Comparison of ENCODE assay signal across 30 mouse cellular contexts in genomic region chr4:43503041-43503440, GRCm38 (mm10). TPM values are rescaled to one million over a fixed set of nuclear protein-coding genes. Genes with fewer than 3 reads are reported as not detected.
DNase-seq lines count a peak whose midpoint lies in the region; ATAC-seq and TF ChIP-seq lines count a peak whose summit lies in the region.
"Had no signal": no experiment of that assay in that cellular context is flagged by ENCODE, and none has a peak within 500 bp of the region (broad histone marks: within the 10 kb centered on the region; RNA-seq: fewer than 3 reads in every experiment).

No protein-coding gene starts in this region.

- no peak overlapping the region for H3K4me2 ChIP-seq in kidney, embryonic 15.5 days
- H3K4me2 ChIP-seq in intestine, embryonic 15.5 days (replicated peaks): peak overlapping the region; percentile 9; the same call in 1 of the 2 replicates
- H3K4me2 ChIP-seq in intestine, postnatal 0 days (replicated peaks; ENCODE audit: low read depth): peak overlapping the region; percentile 13; the same call in 1 of the 2 replicates
- H3K4me2 ChIP-seq: embryonic facial prominence, embryonic 13.5 days; forebrain, embryonic 12.5 days; forebrain, embryonic 15.5 days; heart, embryonic 13.5 days; hindbrain, embryonic 14.5 days had no signal

- H3K27ac ChIP-seq in kidney, embryonic 15.5 days: no peak overlapping the region
- no peak overlapping the region for H3K27ac ChIP-seq in intestine, embryonic 15.5 days
- H3K27ac ChIP-seq in intestine, postnatal 0 days (ENCODE audit: low read depth, low read length): no peak overlapping the region
- H3K27ac ChIP-seq: embryonic facial prominence, embryonic 10.5 days; embryonic facial prominence, embryonic 13.5 days; forebrain, embryonic 12.5 days; forebrain, embryonic 15.5 days; heart, adult 2 months; heart, embryonic 10.5 days; heart, embryonic 13.5 days; hindbrain, embryonic 14.5 days had no signal

- DNase-seq in kidney, adult 18-20 months: peak; percentile 56
- peak; percentile 93 for DNase-seq in kidney, adult 9 months
- DNase-seq in kidney, postnatal 14 days: no peak
- no peak for DNase-seq in urinary bladder, postnatal 36 days (ENCODE audit: low spot score in 2 of 2)
- DNase-seq in Muller cell, postnatal 12 days (ENCODE audit: inconsistent ontology term): no peak
- DNase-seq: adrenal gland, adult 2 months; adrenal gland, postnatal 14 days; B cell, adult 2 months; cerebellum, adult 11 months; cerebellum, adult 2 months; cerebellum, adult 9-11 months; cerebellum, postnatal 25 days; embryo, embryonic 11 days; gastrocnemius, postnatal 25 days; heart, adult 2 months; heart, postnatal 14 days; heart, postnatal 4 days had no signal

- H3K4me3 ChIP-seq in kidney, embryonic 15.5 days (replicated peaks): no peak overlapping the region
- H3K4me3 ChIP-seq in intestine, embryonic 15.5 days (replicated peaks): no peak overlapping the region
- H3K4me3 ChIP-seq in intestine, postnatal 0 days (ENCODE audit: low read depth, low read length): no peak overlapping the region
- H3K4me3 ChIP-seq: embryonic facial prominence, embryonic 10.5 days; embryonic facial prominence, embryonic 13.5 days; erythroblast, embryonic 14.5 days; forebrain, embryonic 12.5 days; forebrain, embryonic 15.5 days; heart, adult 2 months; heart, embryonic 10.5 days; heart, embryonic 13.5 days had no signal

- H3K4me1 ChIP-seq in kidney, embryonic 15.5 days: peaks cover 24% of the 10 kb centered on the region
- peaks cover 33% of the 10 kb centered on the region for H3K4me1 ChIP-seq in intestine, embryonic 15.5 days (replicated peaks)
- no peaks in the 10 kb centered on the region; the same call in none of the 2 replicates for H3K4me1 ChIP-seq in intestine, postnatal 0 days (replicated peaks; ENCODE audit: control insufficient read depth, insufficient read depth, low read length)

- H3K36me3 ChIP-seq in kidney, embryonic 15.5 days: no peaks in the 10 kb centered on the region
- no peaks in the 10 kb centered on the region for H3K36me3 ChIP-seq in intestine, embryonic 15.5 days
- H3K36me3 ChIP-seq in intestine, postnatal 0 days (ENCODE audit: control insufficient read depth, insufficient read depth): no peaks in the 10 kb centered on the region
- H3K36me3 ChIP-seq: embryonic facial prominence, embryonic 10.5 days; embryonic facial prominence, embryonic 13.5 days; forebrain, embryonic 12.5 days; forebrain, embryonic 15.5 days; heart, embryonic 10.5 days; heart, embryonic 13.5 days had no signal

- no peak overlapping the region for H3K9ac ChIP-seq in kidney, embryonic 15.5 days
- no peak overlapping the region for H3K9ac ChIP-seq in intestine, embryonic 15.5 days
- no peak overlapping the region for H3K9ac ChIP-seq in intestine, postnatal 0 days (ENCODE audit: low read depth, low read length)
- H3K9ac ChIP-seq: embryonic facial prominence, embryonic 13.5 days; forebrain, embryonic 12.5 days; forebrain, embryonic 15.5 days; heart, embryonic 13.5 days; hindbrain, embryonic 14.5 days had no signal

- no peak for TF ChIP-seq CTCF in intestine, postnatal 0 days (IDR thresholded peaks at IDR 0.05; ENCODE audit: low read depth)

- ATAC-seq in kidney, embryonic 15.5 days (replicated peaks; ENCODE audit: low FRiP score): no peak
- 0 out of 2 replicates have a peak, but pooled peaks have one; percentile 19 for ATAC-seq in intestine, embryonic 15.5 days
- ATAC-seq in intestine, postnatal 0 days: peak; percentile 20; the same call in 1 of the 2 replicates
- ATAC-seq: forebrain, embryonic 15.5 days had no signal

- H3K27me3 ChIP-seq in kidney, embryonic 15.5 days: peaks cover 9% of the 10 kb centered on the region; the same call in 1 of the 2 replicates
- H3K27me3 ChIP-seq in intestine, embryonic 15.5 days (replicated peaks): no peaks in the 10 kb centered on the region
- no peaks in the 10 kb centered on the region for H3K27me3 ChIP-seq in intestine, postnatal 0 days (replicated peaks; ENCODE audit: control insufficient read depth, insufficient read depth, low read length)

- no peaks in the 10 kb centered on the region for H3K9me3 ChIP-seq in kidney, embryonic 15.5 days (replicated peaks)
- H3K9me3 ChIP-seq in intestine, embryonic 15.5 days: no peaks in the 10 kb centered on the region
- H3K9me3 ChIP-seq in intestine, postnatal 0 days (ENCODE audit: control insufficient read depth): no peaks in the 10 kb centered on the region
- H3K9me3 ChIP-seq: embryonic facial prominence, embryonic 10.5 days; embryonic facial prominence, embryonic 13.5 days; forebrain, embryonic 12.5 days; forebrain, embryonic 15.5 days; G1E; heart, embryonic 10.5 days; heart, embryonic 13.5 days had no signal

- WGBS in kidney, embryonic 15.5 days: 69% methylated on average over 2 of the region's 2 CpGs
- WGBS in intestine, embryonic 15.5 days: 62% methylated on average over 2 of the region's 2 CpGs
- WGBS in intestine, postnatal 0 days: 37% methylated on average over 2 of the region's 2 CpGs

RNA-seq across cellular contexts. Expression of gene Arhgef39, which starts 3.5 kb away (rescaled TPM):
- 40.8 and 45.3 TPM in 2 replicates for polyA plus RNA-seq in kidney, embryonic 15.5 days (2015; fragmentation: Nextera tagmentation; extraction: Ambion mirVana)
- polyA plus RNA-seq in intestine, embryonic 15.5 days (2015; fragmentation: Nextera tagmentation; extraction: Ambion mirVana): 45.2 and 48.6 TPM in 2 replicates
- 10.3 and 12.3 TPM in 2 replicates for polyA plus RNA-seq in intestine, postnatal 0 days (2015; fragmentation: Nextera tagmentation; extraction: Ambion mirVana)

RNA-seq across cellular contexts. Expression of gene Car9, which starts 3.7 kb away (rescaled TPM):
- polyA plus RNA-seq in kidney, embryonic 15.5 days (2015; fragmentation: Nextera tagmentation; extraction: Ambion mirVana): 1.7 and 2.1 TPM in 2 replicates
- 18.0 and 30.0 TPM in 2 replicates for polyA plus RNA-seq in intestine, embryonic 15.5 days (2015; fragmentation: Nextera tagmentation; extraction: Ambion mirVana)
- polyA plus RNA-seq in intestine, postnatal 0 days (2015; fragmentation: Nextera tagmentation; extraction: Ambion mirVana): 4.8 and 5.4 TPM in 2 replicates
- polyA plus RNA-seq: erythroblast, embryonic 14.5 days; G1E had no signal

RNA-seq across cellular contexts. Expression of gene Ccdc107, which starts 10.3 kb away (rescaled TPM):
- 69.5 and 72.2 TPM in 2 replicates for polyA plus RNA-seq in kidney, embryonic 15.5 days (2015; fragmentation: Nextera tagmentation; extraction: Ambion mirVana)
- polyA plus RNA-seq in intestine, embryonic 15.5 days (2015; fragmentation: Nextera tagmentation; extraction: Ambion mirVana): 98.8 and 102 TPM in 2 replicates
- 79.8 and 83.1 TPM in 2 replicates for polyA plus RNA-seq in intestine, postnatal 0 days (2015; fragmentation: Nextera tagmentation; extraction: Ambion mirVana)

RNA-seq across cellular contexts. Expression of gene Sit1, which starts 19.5 kb away (rescaled TPM):
- not detected in 2 replicates for polyA plus RNA-seq in kidney, embryonic 15.5 days (2015; fragmentation: Nextera tagmentation; extraction: Ambion mirVana)
- polyA plus RNA-seq in intestine, embryonic 15.5 days (2015; fragmentation: Nextera tagmentation; extraction: Ambion mirVana): not detected in 2 replicates
- polyA plus RNA-seq in intestine, postnatal 0 days (2015; fragmentation: Nextera tagmentation; extraction: Ambion mirVana): not detected in 2 replicates
- polyA plus RNA-seq: cerebellum, adult 2 months; embryonic facial prominence, embryonic 10.5 days; embryonic facial prominence, embryonic 13.5 days; erythroblast, embryonic 14.5 days; forebrain, embryonic 12.5 days; forebrain, embryonic 15.5 days; G1E; heart, adult 2 months; heart, embryonic 10.5 days; heart, embryonic 13.5 days; hindbrain, embryonic 11.5 days; hindbrain, embryonic 14.5 days had no signal

RNA-seq across cellular contexts. Expression of gene Tpm2, which starts 20.5 kb away (rescaled TPM):
- polyA plus RNA-seq in kidney, embryonic 15.5 days (2015; fragmentation: Nextera tagmentation; extraction: Ambion mirVana): 248 and 303 TPM in 2 replicates
- polyA plus RNA-seq in intestine, embryonic 15.5 days (2015; fragmentation: Nextera tagmentation; extraction: Ambion mirVana): 510 and 514 TPM in 2 replicates
- 928 and 1,046 TPM in 2 replicates for polyA plus RNA-seq in intestine, postnatal 0 days (2015; fragmentation: Nextera tagmentation; extraction: Ambion mirVana)
- polyA plus RNA-seq: erythroblast, embryonic 14.5 days; G1E had no signal

Comparison
In these comparisons a context has a peak if more than half of its experiments do, and no peak if none do; other contexts are left out.
1. DNase-seq: peak in kidney, adult 18-20 months (single experiment) and kidney, adult 9 months (single experiment); none in kidney, postnatal 14 days (single experiment), urinary bladder, postnatal 36 days (0 of 2) and Muller cell, postnatal 12 days (single experiment).